Mouse (Mus musculus): ENCODE measurements at regions not wholly inside any gene's neighbourhood (a gene's known extent, or its start where the extent isn't known, plus 50 kb on each side); places are given as distances from the start of the nearest gene placed in this dataset.

DNA sequence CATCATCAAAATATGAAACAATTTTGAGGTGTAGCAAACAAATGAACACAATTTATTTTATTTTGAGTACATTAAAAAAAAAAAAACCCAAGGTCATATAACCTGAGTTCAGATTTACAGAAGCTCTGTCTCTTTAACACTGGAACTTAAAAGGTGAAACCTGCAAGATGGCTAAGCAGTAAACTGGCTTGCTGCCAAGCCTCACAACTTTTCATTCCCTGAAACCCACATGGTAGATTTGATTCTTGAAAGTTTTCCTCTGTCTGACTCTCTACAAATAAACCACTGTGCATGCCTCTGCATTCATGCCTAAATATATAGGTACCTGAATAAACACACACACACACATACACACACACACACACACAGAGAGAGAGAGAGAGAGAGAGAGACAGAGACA, 109.8 kb upstream of the 1700008P02Rik start:
- intact Hi-C loops (cut with DNase I): no loop called here
- no peak for DNase-seq

DNA sequence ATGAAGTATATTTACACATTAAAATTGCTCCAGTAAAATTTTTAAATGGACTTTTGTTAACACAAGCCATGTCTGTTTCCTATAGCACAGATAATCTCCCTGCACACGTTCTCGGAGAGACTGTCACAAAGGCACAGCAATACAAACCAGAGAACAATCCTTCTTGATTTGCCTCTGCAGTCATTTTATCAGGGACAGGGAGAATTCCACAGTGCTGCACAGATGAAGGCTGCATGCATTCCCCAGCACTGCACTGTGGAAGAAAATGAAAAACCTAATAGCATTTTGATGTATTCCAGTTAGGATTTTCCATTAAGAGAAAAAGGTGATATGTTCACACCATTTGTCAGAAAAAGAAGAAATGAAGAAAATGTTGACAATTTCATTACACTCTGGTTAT, 63.4 kb upstream of the 1700008P02Rik start:
- intact Hi-C loops (cut with DNase I): no loop called here
- no peak for DNase-seq

DNA sequence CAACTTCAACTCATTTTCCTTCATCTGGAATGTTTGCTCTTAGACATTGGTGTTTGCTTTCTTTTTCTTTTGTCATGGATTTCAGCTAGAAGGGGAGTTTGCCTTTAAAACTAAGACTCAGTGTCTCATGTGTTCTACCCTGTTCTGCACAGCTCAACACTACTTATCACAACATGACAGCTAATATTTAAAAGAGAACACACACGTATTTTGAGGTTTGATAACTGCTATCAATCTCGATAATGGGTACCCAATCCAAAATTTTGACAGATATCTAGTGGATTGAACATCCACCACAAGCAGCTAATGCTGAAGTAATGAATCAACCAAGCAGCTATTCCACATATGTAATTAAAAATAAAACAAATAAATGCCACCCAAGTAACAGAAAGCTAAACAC, 61.2 kb upstream of the 1700008P02Rik start:
- intact Hi-C loops (cut with DNase I): no loop called here
- no peak for DNase-seq

DNA sequence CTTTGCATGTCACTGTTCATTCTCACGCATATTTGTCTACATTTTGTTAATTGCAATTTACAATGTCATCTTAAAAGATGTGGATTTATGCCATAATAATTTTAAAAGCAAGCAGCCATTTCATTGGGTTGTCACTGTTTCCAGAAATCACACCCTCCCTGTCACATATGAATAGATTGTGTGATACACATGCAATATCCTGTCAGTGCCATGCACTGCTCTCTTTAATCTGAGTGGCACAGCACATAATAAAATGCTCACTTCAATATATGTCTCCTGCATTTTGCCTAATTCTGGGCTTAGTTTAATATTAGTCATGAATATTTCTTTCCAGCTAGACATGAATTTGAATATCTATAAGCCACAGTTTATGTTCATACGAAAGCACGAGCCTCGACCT, 56.1 kb upstream of the 1700008P02Rik start:
- intact Hi-C loops (cut with DNase I): no loop called here
- DNase-seq: no peak

DNA sequence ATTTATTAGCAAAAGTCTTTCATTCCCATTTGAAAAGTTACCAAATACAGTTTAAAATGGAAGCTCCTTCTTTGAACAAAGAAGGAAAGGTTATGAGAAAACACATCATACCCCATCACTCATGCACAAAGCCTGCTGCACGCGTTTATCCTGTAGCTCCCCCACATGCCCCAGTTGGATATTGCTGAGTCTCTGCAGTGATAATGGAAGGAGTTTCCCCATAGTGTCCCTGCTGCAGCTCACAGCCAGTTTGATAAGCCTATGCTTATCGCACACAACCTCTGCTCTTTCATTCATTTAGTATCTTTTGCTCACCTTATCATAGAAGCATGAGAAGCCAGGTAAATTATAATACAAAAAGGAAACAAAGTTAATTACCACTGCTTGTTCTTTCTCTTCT, 55.1 kb upstream of the 1700008P02Rik start:
- DNase-seq: no peak
- intact Hi-C loops (cut with DNase I): no loop called here
